Mouse (Mus musculus) neural tube, embryonic 15.5 days (tissue): ENCODE results near the gene Lalba. TPM values are rescaled to one million over a fixed set of nuclear protein-coding genes. Genes with fewer than 3 reads are reported as not detected.
A peak's percentile ranks its signal among the peaks of the same experiment; 100 is the strongest.

ENCODE experiments used
- ATAC-seq: fragments of 200-750 bp; cut with Nextera tagmentation; 2 replicates; pipeline ENCODE4 v1.8.0; 2017; ENCODE audit warnings: mild to moderate bottlenecking, moderate TSS enrichment, moderate library complexity; ENCODE audit not compliant: low FRiP score
- H3K27ac ChIP-seq: fragments of 300-500 bp; sonication (generic); replicated peaks from 2 replicates; pipeline ENCODE4 v1.5.1; 2015; ENCODE audit warnings: mild to moderate bottlenecking, inconsistent platforms
- H3K27me3 ChIP-seq: fragments of 300-500 bp; sonication (generic); replicated peaks from 2 replicates; pipeline ENCODE4 v1.6.1; 2015; ENCODE audit warnings: inconsistent platforms
- H3K36me3 ChIP-seq: fragments of 300-500 bp; sonication (generic); 2 replicates; pipeline ENCODE4 v1.6.1; 2015; ENCODE audit warnings: inconsistent platforms
- H3K4me1 ChIP-seq: fragments of 300-500 bp; sonication (generic); 2 replicates; pipeline ENCODE4 v1.6.1; 2015; ENCODE audit warnings: inconsistent platforms
- H3K4me2 ChIP-seq: fragments of 300-500 bp; sonication (generic); 2 replicates; pipeline ENCODE4 v1.6.1; 2015; ENCODE audit warnings: inconsistent platforms, mild to moderate bottlenecking, moderate library complexity
- H3K4me3 ChIP-seq: fragments of 300-500 bp; sonication (generic); replicated peaks from 2 replicates; pipeline ENCODE4 v1.5.1; 2015; ENCODE audit warnings: mild to moderate bottlenecking, inconsistent platforms
- H3K9ac ChIP-seq: fragments of 300-500 bp; sonication (generic); replicated peaks from 2 replicates; pipeline ENCODE4 v1.6.1; 2015; ENCODE audit warnings: mild to moderate bottlenecking, inconsistent platforms
- H3K9me3 ChIP-seq: fragments of 300-500 bp; sonication (generic); replicated peaks from 2 replicates; pipeline ENCODE4 v1.6.1; 2016; ENCODE audit warnings: inconsistent platforms
- whole genome bisulfite sequencing: fragments of 180-500 bp; shearing (Covaris S2); methylation state at CpG from one replicate; pipeline ENCODE4 v1.1.7; 2015; ENCODE audit warnings: mixed read lengths; 5-methylcytosine and 5-hydroxymethylcytosine counted together
- polyA plus RNA-seq: library from polyadenylated mRNA; unstranded; fragments of >200 nt; fragmentation: Nextera tagmentation; extraction: Ambion mirVana; gene quantifications from 2 replicates; pipeline ENCODE4 v1.2.1, GENCODE M21; 2015

The Lalba gene
- polyA plus RNA-seq, 1 experiment from 2014 or later, result not detected

DNA sequence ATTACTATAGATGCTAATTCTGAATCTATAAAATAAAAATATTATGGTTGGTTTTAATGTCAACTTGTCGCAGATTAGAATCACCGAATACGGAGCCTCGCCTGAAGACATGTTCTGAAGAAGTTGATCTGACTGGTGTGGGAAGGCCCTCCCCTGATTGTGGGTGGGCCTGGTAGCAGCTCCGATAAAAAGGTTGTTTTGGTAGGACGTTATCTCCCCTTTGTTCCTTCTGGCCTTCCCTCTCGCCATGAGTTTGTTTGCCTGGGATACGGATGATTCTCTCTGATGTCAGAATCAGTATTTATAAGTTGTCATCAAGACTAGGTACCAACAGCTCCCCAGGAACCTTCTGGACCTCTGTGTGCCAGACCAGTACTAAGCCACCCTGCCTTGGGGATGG lies 29.7 kb upstream of the Lalba start:
- no peak overlapping the region for H3K27ac ChIP-seq
- ATAC-seq, result no peak
- H3K36me3 ChIP-seq, result no peaks in the 10 kb centered on the region
- H3K4me3 ChIP-seq, result no peak overlapping the region
- peaks cover 7% of the 10 kb centered on the region for H3K4me1 ChIP-seq
- no peaks in the 10 kb centered on the region for H3K9me3 ChIP-seq
- no peak overlapping the region for H3K9ac ChIP-seq
- WGBS, result 73% methylated on average over 8 of the region's 8 CpGs
- no peaks in the 10 kb centered on the region for H3K27me3 ChIP-seq
- H3K4me2 ChIP-seq, result no peak overlapping the region

DNA sequence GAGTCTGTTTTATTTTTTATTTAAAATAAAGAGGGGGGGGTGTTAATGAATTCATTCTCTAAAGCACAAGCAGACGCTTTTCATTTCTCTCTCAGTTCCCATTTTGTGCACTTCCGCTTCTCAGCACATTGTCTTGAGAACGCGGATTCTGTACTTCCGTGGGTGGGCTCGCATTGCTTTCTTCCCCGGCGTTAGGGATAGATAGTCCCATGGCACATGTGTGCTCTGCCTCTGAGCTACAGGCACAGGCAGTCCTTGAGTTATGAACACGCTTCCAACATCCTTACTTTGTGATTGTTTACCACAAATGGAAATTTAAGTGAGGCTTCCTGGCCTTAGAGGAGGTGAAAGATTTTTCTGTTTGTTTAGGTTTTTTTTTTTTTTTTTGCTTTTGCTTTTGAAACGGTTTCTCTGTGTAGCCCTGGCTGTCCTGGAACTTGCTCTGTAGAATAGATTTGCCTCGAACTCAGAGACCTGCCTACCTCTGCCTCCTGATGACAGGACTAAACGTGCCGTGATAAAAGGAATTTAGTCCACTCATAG lies 28.9 kb upstream of the Lalba start:
- ATAC-seq, result no peak
- H3K36me3 ChIP-seq, result no peaks in the 10 kb centered on the region
- no peaks in the 10 kb centered on the region for H3K9me3 ChIP-seq
- peaks cover 7% of the 10 kb centered on the region for H3K4me1 ChIP-seq
- H3K4me3 ChIP-seq, result no peak overlapping the region
- no peak overlapping the region for H3K27ac ChIP-seq
- 50% methylated on average over 13 of the region's 13 CpGs for WGBS
- H3K4me2 ChIP-seq, result peak overlapping the region; percentile 55; the same call in 1 of the 2 replicates
- H3K27me3 ChIP-seq, result no peaks in the 10 kb centered on the region
- no peak overlapping the region for H3K9ac ChIP-seq

- no peaks in the 10 kb centered on the region for H3K9me3 ChIP-seq
- H3K27me3 ChIP-seq, result no peaks in the 10 kb centered on the region
- H3K4me2 ChIP-seq, result peak overlapping the region; percentile 55
- no peak for ATAC-seq
- H3K9ac ChIP-seq, result no peak overlapping the region
- peaks cover 7% of the 10 kb centered on the region for H3K4me1 ChIP-seq
- H3K36me3 ChIP-seq, result no peaks in the 10 kb centered on the region
- H3K4me3 ChIP-seq, result peak overlapping the region; percentile 21
- 29% methylated on average over 25 of the region's 25 CpGs for WGBS
- no peak overlapping the region for H3K27ac ChIP-seq
These were observed 28.2 kb upstream of the Lalba start for GRCm38 (mm10) chr15:98510438-98511385.

- H3K9ac ChIP-seq, result no peak overlapping the region
- no peak overlapping the region for H3K27ac ChIP-seq
- no peaks in the 10 kb centered on the region for H3K9me3 ChIP-seq
- H3K4me3 ChIP-seq, result no peak overlapping the region
- no peak overlapping the region for H3K4me2 ChIP-seq
- ATAC-seq, result no peak
- peaks cover 9% of the 10 kb centered on the region for H3K4me1 ChIP-seq
- no peaks in the 10 kb centered on the region for H3K27me3 ChIP-seq
- WGBS, result 58% methylated on average over 2 of the region's 2 CpGs
- H3K36me3 ChIP-seq, result no peaks in the 10 kb centered on the region
These were observed 26.9 kb upstream of the Lalba start for GRCm38 (mm10) chr15:98509387-98509786.

DNA sequence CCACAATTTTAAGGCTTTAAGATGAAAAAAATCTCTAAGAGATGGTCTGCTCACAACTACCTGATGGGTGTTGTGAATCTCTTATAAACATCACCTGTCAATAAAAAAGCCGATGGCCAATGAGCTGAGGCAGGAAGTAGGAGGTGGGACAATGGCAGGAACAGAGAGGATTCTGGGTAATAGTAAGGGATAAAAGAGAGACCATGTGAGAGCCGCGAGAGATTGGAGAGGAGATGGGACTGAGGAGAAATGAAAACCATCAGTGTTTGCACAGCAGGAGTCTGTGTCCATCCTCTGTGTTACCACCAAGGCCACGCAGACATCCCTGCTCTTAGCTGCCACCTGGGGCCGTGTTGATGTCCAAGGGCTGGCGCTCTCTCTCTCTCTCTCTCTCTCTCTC lies 24.8 kb upstream of the Lalba start:
- H3K27ac ChIP-seq, result no peak overlapping the region
- H3K4me3 ChIP-seq, result no peak overlapping the region
- 90% methylated on average over 6 of the region's 6 CpGs for WGBS
- no peaks in the 10 kb centered on the region for H3K36me3 ChIP-seq
- no peak overlapping the region for H3K4me2 ChIP-seq
- H3K9me3 ChIP-seq, result no peaks in the 10 kb centered on the region
- no peak overlapping the region for H3K9ac ChIP-seq
- H3K4me1 ChIP-seq, result peaks cover 9% of the 10 kb centered on the region
- no peak for ATAC-seq
- H3K27me3 ChIP-seq, result no peaks in the 10 kb centered on the region

DNA sequence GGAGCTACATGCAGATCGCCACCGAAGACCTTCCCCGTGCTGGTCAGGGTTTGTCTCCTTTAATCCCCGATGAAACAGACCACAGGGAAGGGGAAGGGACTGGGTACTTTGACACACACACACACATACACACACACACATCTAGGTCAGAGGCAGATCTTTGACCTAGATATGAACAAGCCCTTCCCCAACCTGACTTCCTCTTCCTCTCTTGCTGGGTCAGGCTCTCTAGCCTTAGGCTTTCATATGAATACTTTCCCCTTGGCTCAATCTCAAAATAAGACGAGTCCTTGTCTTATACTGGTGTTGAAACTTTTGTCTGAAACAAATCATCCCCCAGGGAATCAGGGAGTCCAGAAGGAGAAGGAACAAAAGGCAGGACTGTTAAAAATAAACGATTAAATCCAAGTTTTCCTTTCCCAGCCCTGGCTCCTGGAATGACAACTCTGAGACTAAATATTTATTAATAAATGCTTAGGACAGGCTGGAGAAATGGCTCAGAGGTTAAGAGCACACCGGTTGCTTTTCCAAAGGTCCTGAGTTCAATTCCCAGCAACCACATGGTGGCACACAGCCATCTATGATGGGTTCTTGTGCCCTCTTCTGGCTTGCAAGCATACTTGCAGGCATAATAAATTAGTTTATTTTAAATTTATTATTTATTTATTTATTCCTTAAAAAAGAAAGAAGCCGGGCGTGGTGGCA lies 23.9 kb upstream of the Lalba start:
- H3K9me3 ChIP-seq, result no peaks in the 10 kb centered on the region
- H3K27ac ChIP-seq, result no peak overlapping the region
- H3K27me3 ChIP-seq, result no peaks in the 10 kb centered on the region
- no peak overlapping the region for H3K4me3 ChIP-seq
- H3K9ac ChIP-seq, result no peak overlapping the region
- no peak for ATAC-seq
- no peaks in the 10 kb centered on the region for H3K36me3 ChIP-seq
- 88% methylated on average over 9 of the region's 9 CpGs for WGBS
- no peak overlapping the region for H3K4me2 ChIP-seq
- H3K4me1 ChIP-seq, result peaks cover 9% of the 10 kb centered on the region

- Histone ChIP-seq H3K4me1 (peaks cover 2% of the 10 kb centered on the region), H3K9me3 (no peaks in the 10 kb centered on the region), H3K27me3 (no peaks in the 10 kb centered on the region), H3K9ac (no peak overlapping the region), H3K27ac (no peak overlapping the region), H3K36me3 (no peaks in the 10 kb centered on the region), H3K4me2 (no peak overlapping the region; the same call in 1 of the 2 replicates), H3K4me3 (no peak overlapping the region)
- no peak for ATAC-seq
- WGBS, result 10% methylated on average over 18 of the region's 18 CpGs
These were observed 22.0 kb upstream of the Lalba start for GRCm38 (mm10) chr15:98504514-98504913.

GRCm38 (mm10) chr15:98503317-98503716 lies 20.8 kb upstream of the Lalba start:
- Histone ChIP-seq H3K36me3 (no peaks in the 10 kb centered on the region), H3K27me3 (no peaks in the 10 kb centered on the region), H3K4me1 (peaks cover 2% of the 10 kb centered on the region), H3K9ac (no peak overlapping the region), H3K4me2 (no peak overlapping the region), H3K4me3 (no peak overlapping the region), H3K9me3 (no peaks in the 10 kb centered on the region), H3K27ac (no peak overlapping the region)
- ATAC-seq, result no peak
- 88% methylated on average over 3 of the region's 3 CpGs for WGBS

DNA sequence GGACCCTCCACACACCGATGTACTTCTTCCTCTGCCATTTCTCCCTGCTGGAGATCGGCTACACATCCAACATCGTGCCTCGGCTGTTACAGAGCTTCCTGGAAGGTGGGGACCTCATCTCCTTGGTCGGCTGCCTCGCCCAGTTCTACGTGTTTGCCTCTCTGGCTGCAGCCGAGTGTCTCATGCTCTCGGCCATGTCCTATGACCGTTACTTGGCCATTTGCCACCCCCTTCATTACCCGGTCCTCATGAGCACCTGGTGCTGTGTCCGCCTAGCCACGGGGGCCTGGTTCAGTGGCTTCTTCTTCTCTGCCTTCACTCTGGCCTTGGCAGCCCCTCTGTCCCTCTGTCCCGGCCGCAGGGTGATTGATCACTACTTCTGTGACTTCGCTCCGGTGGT lies 15.1 kb upstream of the Lalba start:
- Histone ChIP-seq H3K27me3 (no peaks in the 10 kb centered on the region), H3K4me3 (no peak overlapping the region), H3K9me3 (no peaks in the 10 kb centered on the region), H3K4me2 (no peak overlapping the region), H3K27ac (no peak overlapping the region), H3K9ac (no peak overlapping the region), H3K4me1 (no peaks in the 10 kb centered on the region), H3K36me3 (no peaks in the 10 kb centered on the region)
- 92% methylated on average over 17 of the region's 17 CpGs for WGBS
- no peak for ATAC-seq

DNA sequence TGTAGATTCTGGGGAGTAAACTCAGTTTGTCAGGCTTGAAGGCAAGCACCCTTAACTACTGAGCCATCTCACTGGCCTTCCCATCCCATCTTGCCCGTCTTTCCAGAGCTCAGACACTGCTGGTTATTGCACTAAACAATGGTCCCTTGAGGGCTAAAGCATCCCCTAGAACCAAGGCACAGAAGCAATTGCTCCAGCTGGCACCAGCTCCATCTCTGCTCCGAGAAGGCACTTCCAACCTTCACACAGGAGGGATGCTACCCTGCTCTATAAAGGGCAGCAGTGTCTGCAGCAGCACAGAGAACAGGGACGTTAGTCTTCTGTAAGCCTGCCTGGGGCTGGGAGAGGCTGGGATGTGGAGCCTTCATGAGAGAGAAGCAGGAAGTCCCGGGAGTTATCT lies 9.6 kb upstream of the Lalba start, which contains the start of gene Olfr279:
Gene Olfr279 (plus strand): TSS at position 301 of the 400 bp plus-strand sequence.
- H3K9ac ChIP-seq, result no peak within 1 kb of the TSS
- no peaks in the 10 kb centered on the region for H3K27me3 ChIP-seq
- H3K4me3 ChIP-seq, result no peak within 1 kb of the TSS
- no peak within 1 kb of the TSS for H3K27ac ChIP-seq
- ATAC-seq, result no peak
- no peaks in the 10 kb centered on the region for H3K9me3 ChIP-seq
- H3K4me2 ChIP-seq, result no peak within 1 kb of the TSS
- 58% methylated on average over 4 of the region's 4 CpGs for WGBS
- no peaks in the 10 kb centered on the region for H3K4me1 ChIP-seq
- H3K36me3 ChIP-seq, result no peaks in the 10 kb centered on the region

DNA sequence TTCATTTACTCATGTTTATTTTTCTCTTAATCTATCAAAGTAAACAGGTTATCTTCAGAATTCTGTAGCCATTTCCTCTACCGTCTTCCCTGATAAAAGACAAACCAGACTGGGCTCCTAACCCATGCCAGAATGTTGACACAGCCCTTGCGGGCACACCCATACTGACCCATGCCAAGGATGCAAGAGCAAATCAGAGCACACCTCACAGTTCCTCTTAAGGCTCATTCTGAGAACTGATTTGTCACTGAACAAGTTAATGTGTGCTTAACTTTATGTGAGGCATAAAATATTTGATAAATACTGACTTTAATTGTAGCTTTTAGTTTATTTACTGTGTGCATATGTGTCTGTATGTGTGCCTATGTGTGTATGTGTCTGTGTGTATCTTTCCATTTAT lies 8.8 kb upstream of the Lalba start:
- no peaks in the 10 kb centered on the region for H3K9me3 ChIP-seq
- no peak overlapping the region for H3K27ac ChIP-seq
- ATAC-seq, result no peak
- WGBS, result 87% methylated on average over 2 of the region's 2 CpGs
- H3K27me3 ChIP-seq, result no peaks in the 10 kb centered on the region
- no peaks in the 10 kb centered on the region for H3K36me3 ChIP-seq
- no peak overlapping the region for H3K4me3 ChIP-seq
- H3K9ac ChIP-seq, result no peak overlapping the region
- no peaks in the 10 kb centered on the region for H3K4me1 ChIP-seq
- no peak overlapping the region for H3K4me2 ChIP-seq
